Mouse (Mus musculus) left cerebral cortex, postnatal 14 days (tissue): Measurements from ENCODE around the gene Spz1. TPM values are rescaled to one million over a fixed set of nuclear protein-coding genes. Genes with fewer than 3 reads are reported as not detected.

Experiments used
- total RNA-seq, 2 experiments: library from RNA; stranded (reverse); gene quantifications; 2 replicates each; pipeline ENCODE4 v1.2.3; 2021

The Spz1 gene
- total RNA-seq, 2 experiments from 2014 or later = not detected

Other genes starting within 250 kb of the Spz1 start
- gene Dhfr, start 221.4 kb downstream of the Spz1 start, total RNA-seq = 1 to 10 TPM; 1.4 to 1.5 TPM
- gene Msh3, start 221.2 kb downstream of the Spz1 start, total RNA-seq = 10 to 100 TPM; 26.2 to 27.9 TPM
- gene Ankrd34b, start 150.3 kb downstream of the Spz1 start, total RNA-seq = 10 to 100 TPM; 16.3 to 18.1 TPM
- 10 to 100 TPM; 10.6 to 11.5 TPM for gene Fam151b, start 92.2 kb downstream of the Spz1 start, total RNA-seq
- gene Zfyve16, start 45.3 kb downstream of the Spz1 start, total RNA-seq = 10 to 100 TPM; 14.5 to 20.0 TPM
- 10 to 100 TPM; 60.2 to 73.2 TPM for gene Serinc5, start 34.9 kb upstream of the Spz1 start, total RNA-seq
- 1 to 10 TPM; 3.0 to 5.7 TPM for gene Thbs4, start 218.6 kb upstream of the Spz1 start, total RNA-seq